Mouse (Mus musculus): ENCODE results near the gene Krt20. TPM values are rescaled to one million over a fixed set of nuclear protein-coding genes. Genes with fewer than 3 reads are reported as not detected.

The Krt20 gene
- polyA plus RNA-seq, 1 experiment, result not detected

- TF ChIP-seq CTCF (IDR thresholded peaks at IDR 0.05; ENCODE audit: borderline replicate concordance, insufficient read depth, low read depth, low read length) (no peak), POLR2A (IDR thresholded peaks at IDR 0.05; ENCODE audit: borderline replicate concordance, insufficient read depth, low read length) (no peak)
- Histone ChIP-seq H3K4me3 (replicated peaks; ENCODE audit: insufficient read depth, low read depth, low read length) (no peak overlapping the region), H3K27me3 (ENCODE audit: control insufficient read depth, insufficient read depth, low read length) (no peaks in the 10 kb centered on the region), H3K4me1 (ENCODE audit: control insufficient read depth, insufficient read depth, low read length) (no peaks in the 10 kb centered on the region), H3K27ac (ENCODE audit: insufficient read depth, low read length) (no peak overlapping the region)
- DNase-seq, result peak in 1 of 2 experiments; percentile 13
- 59% methylated on average over 6 of the region's 6 CpGs for WGBS
These were observed 46.6 kb downstream of the Krt20 start for GRCm38 (mm10) chr11:99391375-99391774.

- WGBS, result 66% methylated on average over 7 of the region's 7 CpGs
- TF ChIP-seq CTCF (IDR thresholded peaks at IDR 0.05; ENCODE audit: borderline replicate concordance, insufficient read depth, low read depth, low read length), result no peak
- no peak for TF ChIP-seq POLR2A (IDR thresholded peaks at IDR 0.05; ENCODE audit: borderline replicate concordance, insufficient read depth, low read length)
- no peak overlapping the region for H3K27ac ChIP-seq (ENCODE audit: insufficient read depth, low read length)
- DNase-seq, result peak; percentile 24 to 25
- H3K4me1 ChIP-seq (ENCODE audit: control insufficient read depth, insufficient read depth, low read length), result no peaks in the 10 kb centered on the region
- no peak overlapping the region for H3K4me3 ChIP-seq (replicated peaks; ENCODE audit: insufficient read depth, low read depth, low read length)
- no peaks in the 10 kb centered on the region for H3K27me3 ChIP-seq (ENCODE audit: control insufficient read depth, insufficient read depth, low read length)
These were observed 47.1 kb downstream of the Krt20 start for GRCm38 (mm10) chr11:99390866-99391265.

- WGBS, result 92% methylated on average over 4 of the region's 4 CpGs
These were observed 48.7 kb downstream of the Krt20 start, which contains the start of gene Krt10 for GRCm38 (mm10) chr11:99389264-99389663. TSS of gene Krt10 (minus strand) at chr11:99389364.

GRCm38 (mm10) chr11:99388661-99389060 is 49.3 kb downstream of the Krt20 start:
- WGBS, result 90% methylated on average over 18 of the region's 18 CpGs
- Histone ChIP-seq H3K27ac (ENCODE audit: insufficient read depth, low read length) (no peak overlapping the region), H3K27me3 (ENCODE audit: control insufficient read depth, insufficient read depth, low read length) (no peaks in the 10 kb centered on the region), H3K4me1 (ENCODE audit: control insufficient read depth, insufficient read depth, low read length) (no peaks in the 10 kb centered on the region), H3K4me3 (replicated peaks; ENCODE audit: insufficient read depth, low read depth, low read length) (no peak overlapping the region)
- no peak for TF ChIP-seq POLR2A (IDR thresholded peaks at IDR 0.05; ENCODE audit: borderline replicate concordance, insufficient read depth, low read length)
- no peak for TF ChIP-seq CTCF (IDR thresholded peaks at IDR 0.05; ENCODE audit: borderline replicate concordance, insufficient read depth, low read depth, low read length)
- no peak for DNase-seq

More at GRCm38 (mm10) chr11:99389264-99389663, 48.7 kb downstream of the Krt20 start, which contains the start of gene Krt10:
- no peaks in the 10 kb centered on the region for H3K4me1 ChIP-seq (ENCODE audit: control insufficient read depth, insufficient read depth, low read length)
- H3K27ac ChIP-seq (ENCODE audit: insufficient read depth, low read length), result no peak within 1 kb of the TSS
- H3K27me3 ChIP-seq (ENCODE audit: control insufficient read depth, insufficient read depth, low read length), result no peaks in the 10 kb centered on the region
- H3K4me3 ChIP-seq (replicated peaks; ENCODE audit: insufficient read depth, low read depth, low read length), result no peak within 1 kb of the TSS
- TF ChIP-seq POLR2A (IDR thresholded peaks at IDR 0.05; ENCODE audit: borderline replicate concordance, insufficient read depth, low read length) (no peak), CTCF (IDR thresholded peaks at IDR 0.05; ENCODE audit: borderline replicate concordance, insufficient read depth, low read depth, low read length) (no peak)
- no peak for DNase-seq

- Histone ChIP-seq H3K4me1 (ENCODE audit: control insufficient read depth, insufficient read depth, low read length) (no peaks in the 10 kb centered on the region), H3K27ac (ENCODE audit: insufficient read depth, low read length) (peak overlapping the region; percentile 84), H3K27me3 (ENCODE audit: control insufficient read depth, insufficient read depth, low read length) (no peaks in the 10 kb centered on the region), H3K4me3 (replicated peaks; ENCODE audit: insufficient read depth, low read depth, low read length) (peak overlapping the region; percentile 91)
- DNase-seq, result peak; percentile 94 to 95
- TF ChIP-seq CTCF (IDR thresholded peaks at IDR 0.05; ENCODE audit: borderline replicate concordance, insufficient read depth, low read depth, low read length), result no peak
- TF ChIP-seq POLR2A (IDR thresholded peaks at IDR 0.05; ENCODE audit: borderline replicate concordance, insufficient read depth, low read length), result peak; percentile 86
- under 1% methylated on average over 70 of the region's 71 CpGs for WGBS
These were observed 51.9 kb downstream of the Krt20 start for GRCm38 (mm10) chr11:99385813-99386721.

GRCm38 (mm10) chr11:99379568-99379967 is 58.4 kb downstream of the Krt20 start:
- Histone ChIP-seq H3K4me3 (replicated peaks; ENCODE audit: insufficient read depth, low read depth, low read length) (no peak overlapping the region), H3K27me3 (ENCODE audit: control insufficient read depth, insufficient read depth, low read length) (no peaks in the 10 kb centered on the region), H3K27ac (ENCODE audit: insufficient read depth, low read length) (no peak overlapping the region), H3K4me1 (ENCODE audit: control insufficient read depth, insufficient read depth, low read length) (no peaks in the 10 kb centered on the region)
- WGBS, result 9% methylated on average over 5 of the region's 5 CpGs
- TF ChIP-seq POLR2A (IDR thresholded peaks at IDR 0.05; ENCODE audit: borderline replicate concordance, insufficient read depth, low read length), result no peak
- TF ChIP-seq CTCF (IDR thresholded peaks at IDR 0.05; ENCODE audit: borderline replicate concordance, insufficient read depth, low read depth, low read length), result peak; percentile 80
- DNase-seq, result peak; percentile 58 to 74

Other genes with a start within 250 kb of the Krt20 start
- gene Smarce1, start 207.1 kb downstream of the Krt20 start, polyA plus RNA-seq (2012; rRNA removed), result 63.3 and 67.1 TPM in 2 replicates
- 37.8 and 39.9 TPM in 2 replicates for gene Krt222, start 194.1 kb downstream of the Krt20 start, polyA plus RNA-seq (2012; rRNA removed)
- gene Krt24, start 152.9 kb downstream of the Krt20 start, polyA plus RNA-seq (2012; rRNA removed), result 0.44 and 0.65 TPM in 2 replicates
- gene Krt25, start 115.2 kb downstream of the Krt20 start, polyA plus RNA-seq (2012; rRNA removed), result 7.0 and 7.2 TPM in 2 replicates
- gene Krt26, start 100.2 kb downstream of the Krt20 start, polyA plus RNA-seq (2012; rRNA removed), result 0.14 and 0.15 TPM in 2 replicates
- not detected in 2 replicates for gene Krt27, start 87.0 kb downstream of the Krt20 start, polyA plus RNA-seq (2012; rRNA removed)
- gene Krt28, start 63.2 kb downstream of the Krt20 start, polyA plus RNA-seq (2012; rRNA removed), result 2.5 and 2.6 TPM in 2 replicates
- gene Krt10, start 48.8 kb downstream of the Krt20 start, polyA plus RNA-seq (2012; rRNA removed), result 11.9 and 12.6 TPM in 2 replicates
- 0.11 TPM in 1 of 2 replicates, not detected in the other for gene Krt12, start 15.9 kb downstream of the Krt20 start, polyA plus RNA-seq (2012; rRNA removed)
- gene Krt23, start 55.0 kb upstream of the Krt20 start, polyA plus RNA-seq (2012; rRNA removed), result 0.06 and 0.08 TPM in 2 replicates
- not detected in 2 replicates for gene Krt39, start 83.2 kb upstream of the Krt20 start, polyA plus RNA-seq (2012; rRNA removed)
- not detected in 2 replicates for gene Krt40, start 105.0 kb upstream of the Krt20 start, polyA plus RNA-seq (2012; rRNA removed)
- gene Krtap3-3, start 112.7 kb upstream of the Krt20 start, polyA plus RNA-seq (2012; rRNA removed), result not detected in 2 replicates
- not detected in 2 replicates for gene Krtap3-2, start 118.7 kb upstream of the Krt20 start, polyA plus RNA-seq (2012; rRNA removed)
- not detected in 2 replicates for gene Gm11939, start 121.3 kb upstream of the Krt20 start, polyA plus RNA-seq (2012; rRNA removed)
- not detected in 2 replicates for gene Krtap3-1, start 128.5 kb upstream of the Krt20 start, polyA plus RNA-seq (2012; rRNA removed)
- gene Krtap1-5, start 142.9 kb upstream of the Krt20 start, polyA plus RNA-seq (2012; rRNA removed), result not detected in 2 replicates
- not detected in 2 replicates for gene Krtap1-4, start 145.5 kb upstream of the Krt20 start, polyA plus RNA-seq (2012; rRNA removed)
- not detected in 2 replicates for gene Krtap1-3, start 153.2 kb upstream of the Krt20 start, polyA plus RNA-seq (2012; rRNA removed)
- gene Krtap9-3, start 160.0 kb upstream of the Krt20 start, polyA plus RNA-seq (2012; rRNA removed), result not detected in 2 replicates
- not detected in 2 replicates for gene Gm11938, start 165.2 kb upstream of the Krt20 start, polyA plus RNA-seq (2012; rRNA removed)
- not detected in 2 replicates for gene Gm11937, start 172.0 kb upstream of the Krt20 start, polyA plus RNA-seq (2012; rRNA removed)
- not detected in 2 replicates for gene Krtap2-4, start 176.7 kb upstream of the Krt20 start, polyA plus RNA-seq (2012; rRNA removed)
- gene Gm11562, start 182.3 kb upstream of the Krt20 start, polyA plus RNA-seq (2012; rRNA removed), result not detected in 2 replicates
- gene Krtap4-1, start 190.1 kb upstream of the Krt20 start, polyA plus RNA-seq (2012; rRNA removed), result not detected in 2 replicates
- not detected in 2 replicates for gene Krtap4-2, start 196.9 kb upstream of the Krt20 start, polyA plus RNA-seq (2012; rRNA removed)
- gene Krtap4-7, start 205.9 kb upstream of the Krt20 start, polyA plus RNA-seq (2012; rRNA removed), result not detected in 2 replicates
- gene Gm11555, start 212.1 kb upstream of the Krt20 start, polyA plus RNA-seq (2012; rRNA removed), result not detected in 2 replicates
- gene Gm11563, start 220.8 kb upstream of the Krt20 start, polyA plus RNA-seq (2012; rRNA removed), result not detected in 2 replicates
- gene Krtap4-6, start 227.8 kb upstream of the Krt20 start, polyA plus RNA-seq (2012; rRNA removed), result not detected in 2 replicates